Comparison of ENCODE assay signal across 23 mouse cellular contexts in genomic region chr11:113512976-113513375, GRCm38 (mm10).
DNase-seq lines count a peak whose midpoint lies in the region; ATAC-seq and TF ChIP-seq lines count a peak whose summit lies in the region.
"Had no signal": no experiment of that assay in that cellular context is flagged by ENCODE, and none has a peak within 500 bp of the region (broad histone marks: within the 10 kb centered on the region; RNA-seq: fewer than 3 reads in every experiment).

No protein-coding gene starts in this region.

- 48% methylated on average over 10 of the region's 10 CpGs for whole genome bisulfite sequencing in forebrain, embryonic 14.5 days
- 86% methylated on average over 10 of the region's 10 CpGs for WGBS in forebrain, embryonic 10.5 days
- 71% methylated on average over 10 of the region's 10 CpGs for WGBS in hindbrain, embryonic 14.5 days
- 88% methylated on average over 10 of the region's 10 CpGs for WGBS in hindbrain, embryonic 10.5 days
- WGBS in midbrain, embryonic 11.5 days, result 80% methylated on average over 10 of the region's 10 CpGs
- 86% methylated on average over 10 of the region's 10 CpGs for WGBS in midbrain, embryonic 10.5 days
- WGBS in forebrain, postnatal 0 days, result 36% methylated on average over 10 of the region's 10 CpGs

- peaks cover 2% of the 10 kb centered on the region; the same call in 1 of the 2 replicates for H3K4me1 ChIP-seq in forebrain, embryonic 14.5 days (ENCODE audit: control insufficient read depth, insufficient read depth, low read length)
- H3K4me1 ChIP-seq in forebrain, embryonic 10.5 days, result peaks cover 21% of the 10 kb centered on the region
- peaks cover 8% of the 10 kb centered on the region for H3K4me1 ChIP-seq in hindbrain, embryonic 14.5 days (replicated peaks; ENCODE audit: control insufficient read depth, insufficient read depth, low read length)
- H3K4me1 ChIP-seq in hindbrain, embryonic 10.5 days (replicated peaks), result peaks cover 31% of the 10 kb centered on the region
- no peaks in the 10 kb centered on the region; the same call in 1 of the 2 replicates for H3K4me1 ChIP-seq in midbrain, embryonic 11.5 days (ENCODE audit: control insufficient read depth, insufficient read depth, low read length)
- peaks cover 20% of the 10 kb centered on the region; the same call in 1 of the 2 replicates for H3K4me1 ChIP-seq in midbrain, embryonic 10.5 days
- no peaks in the 10 kb centered on the region for H3K4me1 ChIP-seq in forebrain, postnatal 0 days (ENCODE audit: insufficient read depth)
- H3K4me1 ChIP-seq: lung, embryonic 15.5 days had no signal

- no peaks in the 10 kb centered on the region for H3K36me3 ChIP-seq in forebrain, embryonic 14.5 days (ENCODE audit: control insufficient read depth, insufficient read depth, low read length)
- no peaks in the 10 kb centered on the region for H3K36me3 ChIP-seq in forebrain, embryonic 10.5 days (replicated peaks)
- H3K36me3 ChIP-seq in hindbrain, embryonic 14.5 days (replicated peaks; ENCODE audit: control insufficient read depth, insufficient read depth), result no peaks in the 10 kb centered on the region
- H3K36me3 ChIP-seq in hindbrain, embryonic 10.5 days, result no peaks in the 10 kb centered on the region
- H3K36me3 ChIP-seq in midbrain, embryonic 11.5 days (ENCODE audit: control insufficient read depth, insufficient read depth, low read length), result no peaks in the 10 kb centered on the region
- no peaks in the 10 kb centered on the region for H3K36me3 ChIP-seq in midbrain, embryonic 10.5 days
- no peaks in the 10 kb centered on the region for H3K36me3 ChIP-seq in forebrain, postnatal 0 days (ENCODE audit: insufficient read depth)
- H3K36me3 ChIP-seq: embryonic facial prominence, embryonic 13.5 days; limb, embryonic 13.5 days; lung, embryonic 15.5 days; midbrain, embryonic 12.5 days had no signal

- no peak for TF ChIP-seq CTCF in forebrain, postnatal 0 days (IDR thresholded peaks at IDR 0.05; ENCODE audit: low read depth)

- H3K27ac ChIP-seq in forebrain, embryonic 14.5 days (ENCODE audit: low read depth, low read length), result peak overlapping the region; percentile 21; the same call in 1 of the 2 replicates
- H3K27ac ChIP-seq in forebrain, embryonic 10.5 days, result no peak overlapping the region
- H3K27ac ChIP-seq in hindbrain, embryonic 14.5 days, result 0 out of 2 replicates have a peak overlapping the region, but pooled peaks have one; percentile 1
- no peak overlapping the region for H3K27ac ChIP-seq in hindbrain, embryonic 10.5 days
- no peak overlapping the region for H3K27ac ChIP-seq in midbrain, embryonic 11.5 days (ENCODE audit: low read depth, low read length)
- no peak overlapping the region for H3K27ac ChIP-seq in midbrain, embryonic 10.5 days (replicated peaks)
- H3K27ac ChIP-seq in forebrain, postnatal 0 days (ENCODE audit: low read depth, low read length), result peak overlapping the region; percentile 1; the same call in 1 of the 2 replicates
- H3K27ac ChIP-seq: embryonic facial prominence, embryonic 13.5 days; layer of hippocampus, adult 2 months; left cerebral cortex, adult 2 months; limb, embryonic 13.5 days; lung, embryonic 15.5 days; midbrain, embryonic 12.5 days had no signal

- no peaks in the 10 kb centered on the region for H3K9me3 ChIP-seq in forebrain, embryonic 14.5 days (replicated peaks; ENCODE audit: control insufficient read depth, low read length)
- no peaks in the 10 kb centered on the region for H3K9me3 ChIP-seq in forebrain, embryonic 10.5 days
- no peaks in the 10 kb centered on the region for H3K9me3 ChIP-seq in hindbrain, embryonic 14.5 days (ENCODE audit: control insufficient read depth, low read length)
- H3K9me3 ChIP-seq in hindbrain, embryonic 10.5 days, result no peaks in the 10 kb centered on the region
- H3K9me3 ChIP-seq in midbrain, embryonic 11.5 days (ENCODE audit: control insufficient read depth, low read length), result no peaks in the 10 kb centered on the region
- no peaks in the 10 kb centered on the region for H3K9me3 ChIP-seq in midbrain, embryonic 10.5 days (replicated peaks)
- no peaks in the 10 kb centered on the region for H3K9me3 ChIP-seq in forebrain, postnatal 0 days (ENCODE audit: low read length)
- H3K9me3 ChIP-seq: embryonic facial prominence, embryonic 13.5 days; limb, embryonic 13.5 days; lung, embryonic 15.5 days; midbrain, embryonic 12.5 days had no signal

- H3K4me2 ChIP-seq in forebrain, embryonic 14.5 days (ENCODE audit: low read length), result no peak overlapping the region
- no peak overlapping the region for H3K4me2 ChIP-seq in hindbrain, embryonic 14.5 days (replicated peaks)
- no peak overlapping the region for H3K4me2 ChIP-seq in midbrain, embryonic 11.5 days
- H3K4me2 ChIP-seq in forebrain, postnatal 0 days (ENCODE audit: low read depth), result no peak overlapping the region
- H3K4me2 ChIP-seq: embryonic facial prominence, embryonic 13.5 days; limb, embryonic 13.5 days; liver, embryonic 11.5 days; lung, embryonic 15.5 days; midbrain, embryonic 12.5 days had no signal

- H3K27me3 ChIP-seq in forebrain, embryonic 14.5 days (replicated peaks; ENCODE audit: control insufficient read depth, insufficient read depth, low read length), result no peaks in the 10 kb centered on the region
- H3K27me3 ChIP-seq in forebrain, embryonic 10.5 days (ENCODE audit: poor library complexity, severe bottlenecking), result no peaks in the 10 kb centered on the region
- no peaks in the 10 kb centered on the region for H3K27me3 ChIP-seq in hindbrain, embryonic 14.5 days (ENCODE audit: control insufficient read depth, insufficient read depth, low read length)
- no peaks in the 10 kb centered on the region for H3K27me3 ChIP-seq in hindbrain, embryonic 10.5 days (ENCODE audit: insufficient read depth, poor library complexity, severe bottlenecking)
- no peaks in the 10 kb centered on the region for H3K27me3 ChIP-seq in midbrain, embryonic 11.5 days (ENCODE audit: control insufficient read depth, insufficient read depth, low read length)
- H3K27me3 ChIP-seq in midbrain, embryonic 10.5 days (ENCODE audit: low read depth, poor library complexity, severe bottlenecking), result no peaks in the 10 kb centered on the region
- H3K27me3 ChIP-seq in forebrain, postnatal 0 days (ENCODE audit: insufficient read depth, low read length), result no peaks in the 10 kb centered on the region
- H3K27me3 ChIP-seq: embryonic facial prominence, embryonic 13.5 days; limb, embryonic 13.5 days; lung, embryonic 15.5 days; midbrain, embryonic 12.5 days had no signal

- peak; percentile 66 for DNase-seq in forebrain, embryonic 14.5 days (ENCODE audit: low spot score)
- DNase-seq in forebrain, embryonic 10.5 days (ENCODE audit: extremely low spot score, low spot score), result no peak
- DNase-seq in hindbrain, embryonic 14.5 days (ENCODE audit: low spot score), result no peak
- DNase-seq in hindbrain, embryonic 10.5 days (ENCODE audit: low spot score), result no peak
- peak; percentile 70 for DNase-seq in midbrain, embryonic 11.5 days (ENCODE audit: low spot score, missing footprints)
- no peak for DNase-seq in midbrain, embryonic 10.5 days (ENCODE audit: low spot score)
- peak; percentile 51 for DNase-seq in forebrain, postnatal 0 days
- no peak for DNase-seq in adrenal gland, adult 2 months
- DNase-seq: adrenal gland, postnatal 25 days; cerebellum, adult 18-20 months; cerebellum, postnatal 10 days; gastrocnemius, postnatal 10 days; heart, postnatal 36 days; kidney, postnatal 14 days; spleen, adult 18-20 months; thymus, postnatal 14 days had no signal

- H3K9ac ChIP-seq in forebrain, embryonic 14.5 days (ENCODE audit: low read length), result no peak overlapping the region
- no peak overlapping the region for H3K9ac ChIP-seq in hindbrain, embryonic 14.5 days
- H3K9ac ChIP-seq in midbrain, embryonic 11.5 days (ENCODE audit: low read length), result no peak overlapping the region
- no peak overlapping the region for H3K9ac ChIP-seq in forebrain, postnatal 0 days
- H3K9ac ChIP-seq: embryonic facial prominence, embryonic 13.5 days; limb, embryonic 13.5 days; lung, embryonic 15.5 days; midbrain, embryonic 12.5 days had no signal

- H3K4me3 ChIP-seq in forebrain, embryonic 14.5 days (ENCODE audit: low read depth, low read length), result no peak overlapping the region
- no peak overlapping the region for H3K4me3 ChIP-seq in forebrain, embryonic 10.5 days
- no peak overlapping the region for H3K4me3 ChIP-seq in hindbrain, embryonic 14.5 days (replicated peaks; ENCODE audit: low read length)
- no peak overlapping the region for H3K4me3 ChIP-seq in hindbrain, embryonic 10.5 days
- no peak overlapping the region for H3K4me3 ChIP-seq in midbrain, embryonic 11.5 days (ENCODE audit: low read depth, low read length)
- H3K4me3 ChIP-seq in midbrain, embryonic 10.5 days, result no peak overlapping the region
- no peak overlapping the region for H3K4me3 ChIP-seq in forebrain, postnatal 0 days (ENCODE audit: low read depth, low read length)
- H3K4me3 ChIP-seq: embryonic facial prominence, embryonic 13.5 days; layer of hippocampus, adult 2 months; left cerebral cortex, adult 2 months; limb, embryonic 13.5 days; lung, embryonic 15.5 days; midbrain, embryonic 12.5 days had no signal

- no peak for ATAC-seq in forebrain, embryonic 14.5 days
- no peak for ATAC-seq in hindbrain, embryonic 14.5 days (ENCODE audit: low FRiP score)
- no peak for ATAC-seq in midbrain, embryonic 11.5 days (ENCODE audit: low FRiP score)
- peak; percentile 55 for ATAC-seq in forebrain, postnatal 0 days

Comparison
In these comparisons a context has a peak if more than half of its experiments do, and no peak if none do; other contexts are left out.
1. DNase-seq: peak in forebrain, embryonic 14.5 days (single experiment), midbrain, embryonic 11.5 days (single experiment) and forebrain, postnatal 0 days (single experiment); none in forebrain, embryonic 10.5 days (single experiment), hindbrain, embryonic 14.5 days (single experiment), hindbrain, embryonic 10.5 days (single experiment), midbrain, embryonic 10.5 days (single experiment) and adrenal gland, adult 2 months (single experiment).
2. H3K27ac ChIP-seq: peak in forebrain, embryonic 14.5 days (single experiment), hindbrain, embryonic 14.5 days (single experiment) and forebrain, postnatal 0 days (single experiment); none in forebrain, embryonic 10.5 days (single experiment), hindbrain, embryonic 10.5 days (single experiment), midbrain, embryonic 11.5 days (single experiment) and midbrain, embryonic 10.5 days (single experiment).